Mouse (Mus musculus) forebrain, postnatal 0 days (tissue): ENCODE measurements around the gene Eno3. TPM values are rescaled to one million over a fixed set of nuclear protein-coding genes. Genes with fewer than 3 reads are reported as not detected.

Experiments used
- ATAC-seq: fragments of 200-750 bp; cut with Nextera tagmentation; 2 replicates; pipeline ENCODE4 v1.8.0; 2017; ENCODE audit warnings: mild to moderate bottlenecking, moderate library complexity
- DNase-seq: peaks from one replicate; pipeline ENCODE4 v3.0.0-alpha.2; 2015
- H3K27ac ChIP-seq: fragments of 300-500 bp; sonication (generic); 2 replicates; pipeline ENCODE4 v1.5.1; 2014; ENCODE audit warnings: low read depth, mild to moderate bottlenecking, antibody characterized with exemption, low read length, moderate library complexity, mixed read lengths
- H3K27me3 ChIP-seq: fragments of 300-500 bp; sonication (generic); 2 replicates; pipeline ENCODE4 v1.6.1; 2014; ENCODE audit warnings: mild to moderate bottlenecking, low read length, mixed read lengths; ENCODE audit not compliant: insufficient read depth
- H3K36me3 ChIP-seq: fragments of 300-500 bp; sonication (generic); 2 replicates; pipeline ENCODE4 v1.6.1; 2014; ENCODE audit warnings: mild to moderate bottlenecking, moderate library complexity; ENCODE audit not compliant: insufficient read depth
- H3K4me1 ChIP-seq: fragments of 300-500 bp; sonication (generic); 2 replicates; pipeline ENCODE4 v1.6.1; 2014; ENCODE audit warnings: antibody characterized with exemption; ENCODE audit not compliant: insufficient read depth
- H3K4me2 ChIP-seq: fragments of 300-500 bp; sonication (generic); 2 replicates; pipeline ENCODE4 v1.6.1; 2014; ENCODE audit warnings: low read depth, mild to moderate bottlenecking, moderate library complexity
- H3K4me3 ChIP-seq: fragments of 300-500 bp; sonication (generic); 2 replicates; pipeline ENCODE4 v1.5.1; 2014; ENCODE audit warnings: low read depth, low read length, mixed read lengths
- H3K9ac ChIP-seq: fragments of 300-500 bp; sonication (generic); 2 replicates; pipeline ENCODE4 v1.6.1; 2014; ENCODE audit warnings: mild to moderate bottlenecking
- H3K9me3 ChIP-seq: fragments of 300-500 bp; sonication (generic); 2 replicates; pipeline ENCODE4 v1.6.1; 2016; ENCODE audit warnings: low read length
- CTCF ChIP-seq: sonication (generic); IDR thresholded peaks from 2 replicates; pipeline ENCODE4 v1.5.1; 2016; ENCODE audit warnings: antibody characterized with exemption, control low read depth, low read depth
- WGBS: fragments of 180-500 bp; shearing (Covaris S2); extraction: QIAGEN DNeasy Blood & Tissue Kit; methylation state at CpG from one replicate; pipeline ENCODE4 v1.1.7; 2014; 5-methylcytosine and 5-hydroxymethylcytosine counted together
- polyA plus RNA-seq: library from polyadenylated mRNA; unstranded; fragments of >200 nt; fragmentation: Nextera tagmentation; extraction: Ambion mirVana; gene quantifications from 2 replicates; pipeline ENCODE4 v1.2.1, GENCODE M21; 2015
- total RNA-seq: library from RNA; depleted of rRNA; stranded (reverse); fragments of >200 nt; gene quantifications from 2 replicates; pipeline ENCODE4 v1.2.3, GENCODE M21; 2014

The Eno3 gene
- total and polyA plus RNA-seq, 2 experiments from 2014 or later, result 5.5 to 14.6 TPM

- WGBS, result 79% methylated on average over 16 of the region's 16 CpGs
- peaks cover 35% of the 10 kb centered on the region for H3K36me3 ChIP-seq
- H3K9ac ChIP-seq, result no peak overlapping the region
- ATAC-seq, result no peak
- TF ChIP-seq CTCF, result no peak
- H3K4me3 ChIP-seq, result no peak overlapping the region
- H3K4me1 ChIP-seq, result peaks cover 9% of the 10 kb centered on the region; the same call in 1 of the 2 replicates
- H3K27me3 ChIP-seq, result no peaks in the 10 kb centered on the region
- H3K27ac ChIP-seq, result 0 out of 2 replicates have a peak overlapping the region, but pooled peaks have one; percentile 15
- no peak for DNase-seq
- no peaks in the 10 kb centered on the region for H3K9me3 ChIP-seq
- no peak overlapping the region for H3K4me2 ChIP-seq
Measured at GRCm38 (mm10) chr11:70671333-70672047, 14.5 kb downstream of the Eno3 start.

GRCm38 (mm10) chr11:70674014-70674413 is 17.0 kb downstream of the Eno3 start:
- Histone ChIP-seq H3K27ac (no peak overlapping the region), H3K9me3 (no peaks in the 10 kb centered on the region), H3K4me3 (no peak overlapping the region), H3K9ac (no peak overlapping the region), H3K4me1 (peaks cover 9% of the 10 kb centered on the region; the same call in 1 of the 2 replicates), H3K27me3 (no peaks in the 10 kb centered on the region), H3K36me3 (peaks cover 51% of the 10 kb centered on the region), H3K4me2 (no peak overlapping the region)
- 65% methylated on average over 6 of the region's 6 CpGs for WGBS
- ATAC-seq (no peak), DNase-seq (no peak)
- TF ChIP-seq CTCF, result no peak

GRCm38 (mm10) chr11:70674501-70674900 is 17.5 kb downstream of the Eno3 start:
- Histone ChIP-seq H3K9ac (no peak overlapping the region), H3K4me1 (peaks cover 9% of the 10 kb centered on the region; the same call in 1 of the 2 replicates), H3K27me3 (no peaks in the 10 kb centered on the region), H3K4me3 (no peak overlapping the region), H3K27ac (no peak overlapping the region), H3K4me2 (no peak overlapping the region), H3K9me3 (no peaks in the 10 kb centered on the region), H3K36me3 (peaks cover 56% of the 10 kb centered on the region)
- no peak for DNase-seq
- TF ChIP-seq CTCF, result no peak
- 63% methylated on average over 11 of the region's 11 CpGs for WGBS
- ATAC-seq, result no peak

- no peak for DNase-seq
- Histone ChIP-seq H3K4me1 (no peaks in the 10 kb centered on the region), H3K9ac (no peak overlapping the region), H3K9me3 (no peaks in the 10 kb centered on the region), H3K4me2 (no peak overlapping the region), H3K36me3 (peaks cover 67% of the 10 kb centered on the region), H3K27me3 (no peaks in the 10 kb centered on the region), H3K4me3 (no peak overlapping the region), H3K27ac (no peak overlapping the region)
- TF ChIP-seq CTCF, result no peak
- no peak for ATAC-seq
- 86% methylated on average over 9 of the region's 9 CpGs for WGBS
Measured at GRCm38 (mm10) chr11:70678092-70678491, 21.1 kb downstream of the Eno3 start.

- Histone ChIP-seq H3K27ac (no peak overlapping the region), H3K27me3 (no peaks in the 10 kb centered on the region), H3K9ac (no peak overlapping the region), H3K36me3 (peaks cover 70% of the 10 kb centered on the region), H3K4me2 (no peak overlapping the region), H3K4me1 (no peaks in the 10 kb centered on the region), H3K4me3 (no peak overlapping the region), H3K9me3 (no peaks in the 10 kb centered on the region)
- DNase-seq (no peak), ATAC-seq (no peak)
- TF ChIP-seq CTCF, result no peak
- 80% methylated on average over 2 of the region's 2 CpGs for WGBS
Measured at GRCm38 (mm10) chr11:70678576-70678975, 21.6 kb downstream of the Eno3 start.

GRCm38 (mm10) chr11:70679361-70679760 is 22.4 kb downstream of the Eno3 start:
- ATAC-seq (no peak), DNase-seq (no peak)
- H3K4me3 ChIP-seq, result no peak overlapping the region
- WGBS, result 96% methylated on average over 8 of the region's 8 CpGs
- TF ChIP-seq CTCF, result no peak
- no peaks in the 10 kb centered on the region for H3K9me3 ChIP-seq
- H3K4me2 ChIP-seq, result no peak overlapping the region
- no peaks in the 10 kb centered on the region for H3K27me3 ChIP-seq
- no peak overlapping the region for H3K27ac ChIP-seq
- peaks cover 69% of the 10 kb centered on the region for H3K36me3 ChIP-seq
- no peak overlapping the region for H3K9ac ChIP-seq
- H3K4me1 ChIP-seq, result no peaks in the 10 kb centered on the region

- WGBS, result 93% methylated on average over 8 of the region's 8 CpGs
- Histone ChIP-seq H3K36me3 (peaks cover 71% of the 10 kb centered on the region), H3K9ac (no peak overlapping the region), H3K4me3 (no peak overlapping the region), H3K4me1 (no peaks in the 10 kb centered on the region), H3K27me3 (no peaks in the 10 kb centered on the region), H3K9me3 (no peaks in the 10 kb centered on the region), H3K4me2 (no peak overlapping the region), H3K27ac (no peak overlapping the region)
- no peak for TF ChIP-seq CTCF
- no peak for ATAC-seq
- no peak for DNase-seq
Measured at GRCm38 (mm10) chr11:70679894-70680293, 22.9 kb downstream of the Eno3 start.
